Mouse (Mus musculus) induced T-regulatory cell, adult 2 months (primary cell): ENCODE measurements around the gene Nrg3.
"Not testable (repeated sequence)": the region's sequence is repeated elsewhere in the genome, so short reads cannot be mapped to it uniquely, and the experiment has no call there.

Experiments
- DNase-seq: peaks from one replicate; pipeline ENCODE4 v3.0.0-alpha.2; 2012; ENCODE audit warnings: low read depth

Gene Nrg3

GRCm38 (mm10) chr14:39211472-39211871 lies 261.4 kb downstream of the Nrg3 start:
- DNase-seq, result no peak

DNA sequence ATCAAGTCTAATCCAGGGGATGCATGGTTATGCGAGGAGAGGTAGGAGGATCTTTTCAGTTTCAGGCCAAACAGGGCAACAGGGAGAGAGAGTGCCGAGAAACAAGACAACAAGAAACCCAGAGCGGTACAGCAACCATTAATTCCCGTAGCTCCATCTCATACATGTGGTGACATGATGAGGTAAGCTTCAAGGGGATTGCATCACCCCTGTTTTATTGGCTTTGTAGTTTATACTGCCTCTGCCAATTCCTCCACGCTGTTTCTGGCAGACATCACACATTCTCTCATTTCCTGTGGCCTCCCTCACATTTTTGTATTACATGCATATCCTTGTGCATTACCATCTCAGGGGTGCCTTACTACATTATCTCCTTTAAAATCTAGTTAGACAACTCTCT lies 280.9 kb downstream of the Nrg3 start:
- DNase-seq, result no peak

DNA sequence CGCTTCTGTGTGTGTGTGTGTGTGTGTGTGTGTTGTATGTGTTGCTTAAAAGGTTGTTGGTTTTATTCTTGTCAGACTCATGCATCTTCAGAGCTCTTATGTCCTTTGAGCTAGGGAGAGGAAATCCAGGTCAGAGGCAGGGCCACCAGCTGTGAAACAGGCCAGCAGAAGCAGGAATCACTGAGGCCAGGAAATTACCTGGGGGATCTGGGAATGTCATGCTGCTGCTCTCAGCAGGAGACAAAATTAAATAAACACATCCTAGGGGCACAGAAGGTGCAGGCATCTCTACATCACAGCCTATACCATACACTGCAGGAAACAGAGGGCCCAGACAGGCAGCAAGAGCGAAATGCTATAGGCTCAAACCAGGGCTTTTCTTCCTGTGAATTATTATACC lies 299.2 kb downstream of the Nrg3 start:
- DNase-seq, result no peak

- DNase-seq, result no peak
Measured at GRCm38 (mm10) chr14:39160140-39160539, 312.7 kb downstream of the Nrg3 start.

DNA sequence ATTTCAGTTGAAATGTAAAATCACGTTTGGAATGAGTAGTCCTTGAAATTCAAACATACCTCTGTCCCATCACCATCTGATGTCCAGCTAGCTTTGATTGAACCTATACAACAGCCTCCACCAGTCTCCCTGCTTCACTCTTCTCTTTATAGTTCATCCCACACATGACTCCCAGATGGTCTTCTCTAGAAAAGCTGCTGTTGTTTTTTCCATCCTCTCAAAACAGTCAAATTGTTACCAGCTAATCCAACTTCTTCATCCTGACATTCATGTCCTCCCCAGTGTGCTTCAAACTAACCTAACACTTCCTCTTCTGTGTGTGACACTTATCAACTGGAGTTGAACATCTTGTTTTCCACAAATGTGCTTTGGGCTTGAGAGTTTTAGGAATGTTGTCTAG lies 317.4 kb downstream of the Nrg3 start:
- no peak for DNase-seq

- no peak for DNase-seq
Measured at GRCm38 (mm10) chr14:39129766-39130165, 343.1 kb downstream of the Nrg3 start.

DNA sequence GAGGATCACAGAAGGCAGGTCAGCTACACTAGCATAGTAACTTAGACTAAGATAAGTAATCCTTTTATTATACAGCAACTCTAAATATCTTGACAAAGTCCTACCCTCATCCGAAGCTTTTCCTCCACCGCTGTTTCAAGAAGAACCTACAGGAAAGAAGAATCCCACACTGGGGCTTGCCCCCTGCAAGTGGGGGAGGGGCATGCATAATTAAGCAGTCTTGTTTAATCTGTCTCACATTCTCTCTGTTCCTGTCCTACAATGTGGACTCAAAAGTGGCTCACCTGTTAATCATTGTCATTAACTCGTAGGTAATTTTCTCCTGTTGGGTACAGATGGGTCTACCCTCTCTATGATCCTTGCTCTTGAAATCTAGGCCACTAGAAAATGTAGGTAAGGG lies 354.9 kb downstream of the Nrg3 start:
- no peak for DNase-seq

GRCm38 (mm10) chr14:39116522-39117231 lies 356.2 kb downstream of the Nrg3 start:
- not testable (repeated sequence) for DNase-seq

GRCm38 (mm10) chr14:39109566-39109965 lies 363.3 kb downstream of the Nrg3 start:
- DNase-seq, result no peak

GRCm38 (mm10) chr14:39106776-39107175 lies 366.1 kb downstream of the Nrg3 start:
- DNase-seq, result no peak

GRCm38 (mm10) chr14:39095219-39095618 lies 377.7 kb downstream of the Nrg3 start:
- DNase-seq, result no peak

DNA sequence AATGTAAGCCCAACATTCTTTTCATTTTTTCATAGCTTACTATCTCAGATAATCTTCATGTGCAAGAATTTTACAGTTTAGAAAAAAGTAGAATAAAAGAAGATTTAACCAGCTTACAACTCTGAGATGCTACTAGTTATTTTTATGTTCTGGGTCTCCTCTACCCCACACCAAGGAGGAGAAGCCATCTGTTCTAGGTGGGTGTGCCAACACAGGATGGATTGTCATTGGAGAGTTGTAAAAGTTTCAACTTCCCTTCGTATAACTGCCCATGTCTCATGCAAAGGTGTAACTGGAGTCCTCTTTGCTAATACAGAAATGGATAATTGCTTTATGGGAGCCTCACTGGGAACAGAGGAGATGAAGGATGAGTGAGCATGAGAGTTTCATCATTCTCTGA lies 393.4 kb downstream of the Nrg3 start:
- DNase-seq, result no peak

- no peak for DNase-seq
Measured at GRCm38 (mm10) chr14:39051542-39051941, 421.3 kb downstream of the Nrg3 start.

- no peak for DNase-seq
Measured at GRCm38 (mm10) chr14:39049021-39049420, 423.9 kb downstream of the Nrg3 start.

- DNase-seq, result no peak
Measured at GRCm38 (mm10) chr14:39044290-39044689, 428.6 kb downstream of the Nrg3 start.

DNA sequence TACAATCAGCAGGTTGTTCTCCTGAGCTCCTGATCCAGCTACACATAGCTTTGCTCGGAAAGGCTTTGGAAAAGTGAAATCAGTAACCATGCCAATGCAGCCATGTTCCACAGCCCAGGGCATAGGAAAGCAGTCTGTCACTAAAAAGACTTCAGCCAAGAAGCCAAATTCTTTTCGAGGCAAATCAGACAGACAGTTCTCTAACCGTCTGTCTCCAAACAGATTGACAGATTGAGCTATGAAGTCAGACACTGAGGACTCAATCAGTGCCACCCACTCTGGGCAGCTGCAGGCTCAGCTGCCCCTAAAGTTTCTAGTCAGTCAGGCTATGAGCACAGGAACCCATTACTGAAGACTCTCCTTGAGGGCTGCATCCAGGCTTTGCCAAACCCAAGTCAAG lies 429.1 kb downstream of the Nrg3 start:
- DNase-seq, result no peak

DNA sequence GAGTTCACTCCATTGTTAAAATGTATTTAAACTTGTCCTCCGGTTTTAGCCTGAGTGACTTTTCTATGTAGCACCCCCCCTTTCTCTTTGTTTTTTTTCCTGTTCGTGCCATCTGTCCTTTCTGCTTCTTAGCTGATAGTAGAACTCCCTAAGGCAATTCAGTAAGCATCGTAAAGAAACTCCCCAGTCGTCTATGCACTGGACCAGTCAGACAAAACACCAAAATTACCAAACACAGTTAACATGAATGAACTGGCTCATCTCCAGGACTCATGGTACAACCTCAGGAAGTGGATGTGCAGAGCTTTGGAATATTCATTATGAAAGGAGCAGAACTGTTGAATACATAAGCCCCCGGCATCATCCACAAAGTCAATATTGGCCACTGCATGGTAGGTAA lies 429.5 kb downstream of the Nrg3 start:
- no peak for DNase-seq

DNA sequence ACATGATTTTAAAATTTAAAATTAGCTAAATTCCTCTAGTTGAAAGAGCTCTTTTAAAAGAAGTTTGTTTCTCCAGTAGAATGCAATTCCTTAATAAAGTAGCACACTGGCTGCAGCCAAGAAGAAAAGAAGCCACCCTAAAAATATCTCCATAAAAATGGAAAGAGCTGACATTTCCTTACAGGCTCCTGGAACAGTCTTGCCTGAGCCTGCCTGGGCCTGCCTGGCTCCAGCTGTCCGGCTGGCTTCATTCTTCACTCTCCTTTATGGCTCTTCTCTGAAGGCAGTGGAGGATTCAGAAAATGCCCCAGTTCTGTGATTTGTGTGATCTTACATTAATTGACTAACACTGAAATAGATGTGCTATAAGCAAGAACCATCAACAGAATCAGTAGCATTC lies 433.8 kb downstream of the Nrg3 start:
- no peak for DNase-seq

DNA sequence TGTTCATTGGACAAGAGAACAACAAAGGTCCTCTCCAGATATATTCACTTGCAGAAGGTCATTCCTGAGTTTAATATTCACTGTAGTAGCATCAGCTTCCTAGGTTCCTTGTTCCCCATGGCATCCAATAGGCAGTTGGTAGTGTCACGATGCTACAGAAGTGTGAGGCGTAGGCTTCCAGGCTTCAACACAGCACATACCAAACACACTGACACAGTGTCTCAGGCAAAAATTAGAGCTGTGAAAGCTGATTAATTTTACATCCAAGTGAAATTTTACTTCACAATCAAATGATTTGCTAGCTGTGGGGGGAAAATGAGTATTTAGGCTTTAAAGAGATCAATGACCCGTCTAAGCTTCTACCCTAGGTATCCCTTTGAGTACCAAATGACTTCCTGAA lies 438.4 kb downstream of the Nrg3 start:
- DNase-seq, result no peak

DNA sequence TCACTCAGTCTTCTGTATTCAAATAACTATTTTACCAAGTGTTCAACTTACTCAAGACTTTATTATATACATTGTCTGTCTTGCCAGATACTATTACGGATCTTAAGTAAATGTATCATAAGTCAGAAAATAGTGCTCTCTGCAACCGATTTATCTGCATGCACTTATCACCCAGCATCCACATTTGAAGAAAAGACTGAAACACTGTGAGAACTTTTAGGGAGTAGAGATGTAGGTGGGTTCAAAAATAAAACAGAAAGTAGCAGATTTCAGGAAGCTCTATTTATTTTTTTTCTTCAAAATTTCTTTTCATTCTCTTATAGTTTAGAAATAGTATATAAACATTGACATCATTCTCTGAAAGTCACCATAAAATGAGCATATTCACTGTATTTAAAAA lies 449.8 kb downstream of the Nrg3 start:
- no peak for DNase-seq

DNA sequence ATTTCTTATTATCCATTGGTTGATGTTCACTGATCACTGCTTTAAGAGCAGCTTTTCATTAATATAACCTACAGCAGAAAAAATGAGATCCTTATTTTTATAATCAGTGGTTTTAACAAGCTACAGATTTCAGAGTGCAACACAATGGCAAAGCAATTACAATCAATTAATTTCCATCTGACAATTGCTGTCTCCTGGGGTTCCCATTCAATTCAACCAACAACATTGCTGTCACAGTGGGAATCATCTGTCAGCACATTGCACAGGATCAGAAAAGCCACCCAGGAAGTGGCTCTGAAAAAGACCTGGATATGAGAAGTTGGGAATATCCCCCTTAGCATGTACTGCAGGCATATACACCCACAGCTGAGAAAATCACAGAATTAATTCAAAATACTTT lies 458.8 kb downstream of the Nrg3 start:
- no peak for DNase-seq

DNA sequence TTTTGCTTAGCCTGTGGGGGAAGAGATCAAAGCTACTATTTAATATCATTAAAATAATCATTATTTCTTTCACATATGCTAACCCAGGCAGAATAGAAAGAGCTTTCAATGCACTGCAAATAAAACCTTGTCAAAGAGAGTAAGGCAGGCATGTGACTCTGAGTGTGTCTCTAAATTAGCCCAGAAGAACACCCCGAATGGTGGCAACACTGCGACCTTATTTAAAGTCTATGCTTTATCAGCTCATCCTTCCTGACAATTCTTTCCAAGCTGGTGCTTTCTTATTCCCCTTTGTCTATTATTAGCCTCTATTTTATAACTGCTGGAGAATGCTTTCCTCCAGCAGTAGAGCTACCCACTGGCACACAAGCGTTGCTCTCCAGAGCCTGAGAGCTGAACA lies 475.0 kb downstream of the Nrg3 start:
- DNase-seq, result no peak

- no peak for DNase-seq
Measured at GRCm38 (mm10) chr14:38992574-38992866, 480.4 kb downstream of the Nrg3 start.

- no peak for DNase-seq
Measured at GRCm38 (mm10) chr14:38991847-38992573, 480.9 kb downstream of the Nrg3 start.
